Mouse (Mus musculus): ENCODE measurements around the gene Smarcal1. TPM values are rescaled to one million over a fixed set of nuclear protein-coding genes. Genes with fewer than 3 reads are reported as not detected.

Smarcal1 gene
- total RNA-seq, 1 experiment from 2014 or later, result 31.6 TPM

Other genes starting within 250 kb of the Smarcal1 start
- not detected in 2 replicates for gene March4, start 46.3 kb upstream of the Smarcal1 start, total RNA-seq (2017)
- not detected in 2 replicates for gene Ankar, start 117.3 kb downstream of the Smarcal1 start, total RNA-seq (2017)
- gene Rpl37a, start 128.0 kb downstream of the Smarcal1 start, total RNA-seq (2017), result 815 and 859 TPM in 2 replicates
- not detected in 2 replicates for gene Igfbp2, start 241.3 kb downstream of the Smarcal1 start, total RNA-seq (2017)